Comparison of ENCODE assay signal across 8 mouse cellular contexts in genomic region chr11:120721124-120722066, GRCm38 (mm10). TPM values are rescaled to one million over a fixed set of nuclear protein-coding genes. Genes with fewer than 3 reads are reported as not detected.
A peak's percentile ranks its signal among the peaks of the same experiment; 100 is the strongest.
DNase-seq lines count a peak whose midpoint lies in the region; ATAC-seq and TF ChIP-seq lines count a peak whose summit lies in the region.

Rac3 (plus strand) TSS chr11:120721470.

- H3K36me3 ChIP-seq in intestine, postnatal 0 days (ENCODE audit: control insufficient read depth, insufficient read depth): peaks cover 37% of the 10 kb centered on the region
- H3K36me3 ChIP-seq in limb, embryonic 12.5 days: peaks cover 50% of the 10 kb centered on the region
- peaks cover 14% of the 10 kb centered on the region for H3K36me3 ChIP-seq in midbrain, embryonic 11.5 days (ENCODE audit: control insufficient read depth, insufficient read depth, low read length)
- 0 out of 2 replicates have a peak, but pooled peaks cover 7% of the 10 kb centered on the region for H3K36me3 ChIP-seq in stomach, embryonic 15.5 days

- H3K4me3 ChIP-seq in intestine, postnatal 0 days (ENCODE audit: low read depth, low read length): peak within 1 kb of the TSS; percentile 50
- H3K4me3 ChIP-seq in limb, embryonic 12.5 days (replicated peaks): peak within 1 kb of the TSS; percentile 75
- peak within 1 kb of the TSS; percentile 57 for H3K4me3 ChIP-seq in midbrain, embryonic 11.5 days (ENCODE audit: low read depth, low read length)
- peak within 1 kb of the TSS; percentile 56 for H3K4me3 ChIP-seq in stomach, embryonic 15.5 days (replicated peaks)

- H3K4me1 ChIP-seq in intestine, postnatal 0 days (replicated peaks; ENCODE audit: control insufficient read depth, insufficient read depth, low read length): 0 out of 2 replicates have a peak, but pooled peaks cover 16% of the 10 kb centered on the region
- H3K4me1 ChIP-seq in limb, embryonic 12.5 days (replicated peaks): peaks cover 18% of the 10 kb centered on the region
- H3K4me1 ChIP-seq in midbrain, embryonic 11.5 days (ENCODE audit: control insufficient read depth, insufficient read depth, low read length): peaks cover 12% of the 10 kb centered on the region
- peaks cover 19% of the 10 kb centered on the region for H3K4me1 ChIP-seq in stomach, embryonic 15.5 days

- peak; percentile 56 for ATAC-seq in intestine, postnatal 0 days
- peak; percentile 76 for ATAC-seq in limb, embryonic 12.5 days (ENCODE audit: insufficient number of reproducible peaks, insufficient read depth, low FRiP score, low TSS enrichment, low read depth)
- ATAC-seq in midbrain, embryonic 11.5 days (ENCODE audit: low FRiP score): peak; percentile 90
- peak; percentile 65 for ATAC-seq in stomach, embryonic 15.5 days (ENCODE audit: insufficient read depth, low FRiP score, low read depth)

- H3K9me3 ChIP-seq in intestine, postnatal 0 days (ENCODE audit: control insufficient read depth): no peaks in the 10 kb centered on the region
- no peaks in the 10 kb centered on the region for H3K9me3 ChIP-seq in limb, embryonic 12.5 days
- no peaks in the 10 kb centered on the region for H3K9me3 ChIP-seq in midbrain, embryonic 11.5 days (ENCODE audit: control insufficient read depth, low read length)
- no peaks in the 10 kb centered on the region for H3K9me3 ChIP-seq in stomach, embryonic 15.5 days

- under 1% methylated on average over 86 of the region's 90 CpGs for WGBS in intestine, postnatal 0 days
- WGBS in limb, embryonic 12.5 days: under 1% methylated on average over 83 of the region's 90 CpGs
- 1% methylated on average over 88 of the region's 90 CpGs for WGBS in midbrain, embryonic 11.5 days
- under 1% methylated on average over 87 of the region's 90 CpGs for WGBS in stomach, embryonic 15.5 days

- DNase-seq in layer of hippocampus, adult 18-20 months (ENCODE audit: low spot score in 2 of 2): peak; percentile 49 to 52
- no peak for DNase-seq in layer of hippocampus, adult 9-10 months (ENCODE audit: low spot score)
- DNase-seq in cerebellum, adult 8-10 months: peak; percentile 68
- DNase-seq in frontal cortex, postnatal 36 days (ENCODE audit: low spot score in 2 of 2): peak; percentile 48 to 59
- DNase-seq in midbrain, embryonic 11.5 days (ENCODE audit: low spot score, missing footprints): peak; percentile 98

- peak within 1 kb of the TSS; percentile 95 for H3K4me2 ChIP-seq in intestine, postnatal 0 days (replicated peaks; ENCODE audit: low read depth)
- H3K4me2 ChIP-seq in limb, embryonic 12.5 days: peak within 1 kb of the TSS; percentile 99
- H3K4me2 ChIP-seq in midbrain, embryonic 11.5 days: peak within 1 kb of the TSS; percentile 97
- H3K4me2 ChIP-seq in stomach, embryonic 15.5 days: peak within 1 kb of the TSS; percentile 98

- no peak for TF ChIP-seq CTCF in intestine, postnatal 0 days (IDR thresholded peaks at IDR 0.05; ENCODE audit: low read depth)

- H3K9ac ChIP-seq in intestine, postnatal 0 days (ENCODE audit: low read depth, low read length): peak within 1 kb of the TSS; percentile 66
- peak within 1 kb of the TSS; percentile 86 for H3K9ac ChIP-seq in limb, embryonic 12.5 days (replicated peaks)
- H3K9ac ChIP-seq in midbrain, embryonic 11.5 days (ENCODE audit: low read length): peak within 1 kb of the TSS; percentile 77
- H3K9ac ChIP-seq in stomach, embryonic 15.5 days: peak within 1 kb of the TSS; percentile 55

- no peaks in the 10 kb centered on the region for H3K27me3 ChIP-seq in intestine, postnatal 0 days (replicated peaks; ENCODE audit: control insufficient read depth, insufficient read depth, low read length)
- H3K27me3 ChIP-seq in limb, embryonic 12.5 days: peaks cover 29% of the 10 kb centered on the region
- H3K27me3 ChIP-seq in midbrain, embryonic 11.5 days (ENCODE audit: control insufficient read depth, insufficient read depth, low read length): peaks cover 22% of the 10 kb centered on the region; the same call in 1 of the 2 replicates
- 0 out of 2 replicates have a peak, but pooled peaks cover 3% of the 10 kb centered on the region for H3K27me3 ChIP-seq in stomach, embryonic 15.5 days (replicated peaks)

- no peak within 1 kb of the TSS for H3K27ac ChIP-seq in intestine, postnatal 0 days (ENCODE audit: low read depth, low read length)
- peak within 1 kb of the TSS; percentile 37; the same call in 1 of the 2 replicates for H3K27ac ChIP-seq in limb, embryonic 12.5 days
- no peak within 1 kb of the TSS for H3K27ac ChIP-seq in midbrain, embryonic 11.5 days (ENCODE audit: low read depth, low read length)
- H3K27ac ChIP-seq in stomach, embryonic 15.5 days: 0 out of 2 replicates have a peak within 1 kb of the TSS, but pooled peaks have one; percentile 8

RNA-seq across cellular contexts. Expression of gene Rac3, which starts in this region (rescaled TPM):
- total RNA-seq in layer of hippocampus, adult 18-20 months (2021): 10 to 100 TPM; 32.0 to 40.0 TPM
- 9.0 TPM in 2 replicates for polyA plus RNA-seq in intestine, postnatal 0 days (2015; fragmentation: Nextera tagmentation; extraction: Ambion mirVana)
- 48.5 and 51.2 TPM in 2 replicates for polyA plus RNA-seq in limb, embryonic 12.5 days (2016; fragmentation: Nextera tagmentation; extraction: Ambion mirVana)
- 9.9 and 12.3 TPM in 2 replicates for polyA plus RNA-seq in midbrain, embryonic 11.5 days (2014; fragmentation: Nextera tagmentation; extraction: Ambion mirVana)
- polyA plus RNA-seq in stomach, embryonic 15.5 days (2015; fragmentation: Nextera tagmentation; extraction: Ambion mirVana): 36.4 and 39.4 TPM in 2 replicates

Comparison
In these comparisons a context has a peak if more than half of its experiments do, and no peak if none do; other contexts are left out.
1. H3K27ac ChIP-seq: peak in limb, embryonic 12.5 days (single experiment) and stomach, embryonic 15.5 days (single experiment); none in intestine, postnatal 0 days (single experiment) and midbrain, embryonic 11.5 days (single experiment).
2. Peak in every context shown above with its lines, with median percentiles within 50 percentile points of each other: ATAC-seq, H3K4me2 ChIP-seq, H3K4me3 ChIP-seq and H3K9ac ChIP-seq.